Mouse (Mus musculus) heart, postnatal 36 days (tissue): Measurements from ENCODE around the gene Asap3. TPM values are rescaled to one million over a fixed set of nuclear protein-coding genes. Genes with fewer than 3 reads are reported as not detected.

Source experiments
- DNase-seq, 2 experiments: peaks; one replicate each; pipeline ENCODE4 v3.0.0; 2021 to 2022
- intact Hi-C: fragments of 180-260 bp; cut with DNase I; formaldehyde crosslinking; loops from one replicate; pipeline ENCODE4 v1.15.1; 2025
- total RNA-seq, 2 experiments: library from RNA; stranded (reverse); gene quantifications; 2 replicates each; pipeline ENCODE4 v1.2.3; 2021

The Asap3 gene
- total RNA-seq, 2 experiments from 2014 or later, result 9.4 to 11.7 TPM

- intact Hi-C loops, result loop anchor here (2.0 kb wide), 1 partner anchor 18 kb away; no protein-coding TSS in a partner anchor
- peak; percentile 72 to 74 for DNase-seq
Observed at GRCm38 (mm10) chr4:136180408-136181330, 25.5 kb upstream of the Asap3 start.

- no peak for DNase-seq
- intact Hi-C loops, result loop anchor here (2.0 kb wide), 1 partner anchor 19 kb away; no protein-coding TSS in a partner anchor
Observed at GRCm38 (mm10) chr4:136181367-136181766, 24.8 kb upstream of the Asap3 start.

GRCm38 (mm10) chr4:136185375-136185774 is 20.8 kb upstream of the Asap3 start:
- intact Hi-C loops, result no loop called here

GRCm38 (mm10) chr4:136186315-136186714 is 19.9 kb upstream of the Asap3 start:
- DNase-seq, result no peak
- intact Hi-C loops, result no loop called here

More at GRCm38 (mm10) chr4:136185375-136185774, 20.8 kb upstream of the Asap3 start:
- peak; percentile 58 to 63 for DNase-seq

- DNase-seq, result no peak
- intact Hi-C loops, result no loop called here
Observed at GRCm38 (mm10) chr4:136186739-136187472, 19.3 kb upstream of the Asap3 start.

- no peak for DNase-seq
- intact Hi-C loops, result no loop called here
Observed at GRCm38 (mm10) chr4:136188973-136189737, 17.0 kb upstream of the Asap3 start.

- DNase-seq, result no peak
- intact Hi-C loops, result no loop called here
Observed at GRCm38 (mm10) chr4:136189912-136190311, 16.3 kb upstream of the Asap3 start.

- intact Hi-C loops, result no loop called here
- DNase-seq, result no peak
Observed at GRCm38 (mm10) chr4:136193571-136193970, 12.6 kb upstream of the Asap3 start.

- intact Hi-C loops, result no loop called here
- DNase-seq, result no peak
Observed at GRCm38 (mm10) chr4:136195029-136195428, 11.1 kb upstream of the Asap3 start.

- DNase-seq, result no peak
- intact Hi-C loops, result no loop called here
Observed at GRCm38 (mm10) chr4:136195629-136196028, 10.5 kb upstream of the Asap3 start.

GRCm38 (mm10) chr4:136196201-136196600 is 10.0 kb upstream of the Asap3 start:
- intact Hi-C loops, result no loop called here
- no peak for DNase-seq

GRCm38 (mm10) chr4:136198846-136199245 is 7.3 kb upstream of the Asap3 start:
- intact Hi-C loops, result no loop called here

GRCm38 (mm10) chr4:136199562-136200292 is 6.4 kb upstream of the Asap3 start:
- peak in 1 of 2 experiments; percentile 57 for DNase-seq
- intact Hi-C loops, result loop anchor here (1.0 to 5.0 kb wide), 3 partner anchors 36 to 127 kb away; no protein-coding TSS in a partner anchor

More at GRCm38 (mm10) chr4:136198846-136199245, 7.3 kb upstream of the Asap3 start:
- no peak for DNase-seq

- intact Hi-C loops, result loop anchor here (1.0 to 5.0 kb wide), 3 partner anchors 37 to 130 kb away; no protein-coding TSS in a partner anchor
- peak; percentile 75 to 82 for DNase-seq
Observed at GRCm38 (mm10) chr4:136202509-136202908, 3.7 kb upstream of the Asap3 start.

GRCm38 (mm10) chr4:136204775-136205174 is 1.4 kb upstream of the Asap3 start:
- intact Hi-C loops, result loop anchor here (5.0 kb wide), 2 partner anchors 118 to 132 kb away; no protein-coding TSS in a partner anchor
- DNase-seq, result no peak

GRCm38 (mm10) chr4:136206943-136207342 is 778 bp downstream of the Asap3 start:
- DNase-seq, result peak; percentile 29 to 46
- intact Hi-C loops, result no loop called here

GRCm38 (mm10) chr4:136210931-136211330 is 4.8 kb downstream of the Asap3 start:
- DNase-seq, result no peak
- intact Hi-C loops, result no loop called here

GRCm38 (mm10) chr4:136213629-136214028 is 7.5 kb downstream of the Asap3 start:
- intact Hi-C loops, result no loop called here
- DNase-seq, result peak in 1 of 2 experiments; percentile 27

- intact Hi-C loops, result no loop called here
- DNase-seq, result no peak
Observed at GRCm38 (mm10) chr4:136214828-136215227, 8.7 kb downstream of the Asap3 start.

- intact Hi-C loops, result no loop called here
- no peak for DNase-seq
Observed at GRCm38 (mm10) chr4:136215576-136215975, 9.4 kb downstream of the Asap3 start.
